Mouse (Mus musculus) activated CD4-positive, CD25-positive, alpha-beta regulatory T cell, adult 4 months (primary cell): ENCODE data around the gene Crocc2. TPM values are rescaled to one million over a fixed set of nuclear protein-coding genes. Genes with fewer than 3 reads are reported as not detected.

Experiments used
- ATAC-seq: one replicate; pipeline ENCODE4 v1.8.0; 2017
- polyA plus RNA-seq, 2 experiments: library from polyadenylated mRNA; unstranded; fragments of 100-300 nt; shearing (Covaris generic); gene quantifications; one replicate each; pipeline ENCODE4 v1.2.1; 2017

The Crocc2 gene
- not detected for polyA plus RNA-seq

DNA sequence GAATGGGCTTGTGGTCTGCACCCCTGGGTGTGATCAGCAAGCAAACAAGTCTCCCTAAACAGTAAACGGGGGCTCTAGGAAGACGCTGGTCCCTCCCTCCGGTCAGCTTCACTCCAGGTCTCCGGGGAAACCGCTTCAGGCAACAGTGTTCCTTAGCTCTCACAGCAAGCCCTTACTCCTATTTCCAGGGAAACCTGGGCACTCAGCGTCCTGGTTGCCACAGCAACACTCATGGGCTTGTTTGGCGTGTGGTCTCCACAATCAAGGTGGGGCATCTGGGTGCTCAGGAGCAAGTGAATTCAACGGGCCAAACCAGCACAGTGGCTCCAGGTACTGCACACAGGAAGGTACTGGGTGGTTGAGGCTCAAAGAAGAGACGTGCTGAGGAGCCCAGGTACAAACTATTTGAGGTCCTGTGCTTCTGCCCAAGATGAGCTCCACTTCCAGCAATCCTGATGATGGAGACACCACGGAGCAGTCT is at the start of gene Crocc2:
Gene Crocc2 (plus strand): TSS at position 431 of the 481 bp plus-strand sequence.
- no peak for ATAC-seq

DNA sequence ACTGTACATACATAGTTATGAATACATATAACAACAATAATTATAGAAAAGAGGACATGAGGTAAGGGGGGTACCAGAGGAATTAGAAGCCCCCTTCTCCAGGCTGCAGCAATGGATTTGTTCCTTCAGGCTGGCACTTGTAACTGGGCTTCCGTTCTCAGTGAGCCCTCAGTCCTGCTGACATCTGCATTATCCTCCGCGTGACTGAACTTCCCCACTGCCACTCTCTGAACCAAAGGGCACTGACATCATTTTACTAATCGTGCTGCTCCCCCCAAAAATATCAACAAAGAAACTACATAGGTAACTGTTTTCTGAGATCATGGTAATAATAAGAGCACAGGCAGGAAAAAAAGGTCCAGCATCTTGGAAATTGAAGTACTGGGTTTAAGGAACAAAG is 49.7 kb upstream of the Crocc2 start:
- ATAC-seq = no peak

DNA sequence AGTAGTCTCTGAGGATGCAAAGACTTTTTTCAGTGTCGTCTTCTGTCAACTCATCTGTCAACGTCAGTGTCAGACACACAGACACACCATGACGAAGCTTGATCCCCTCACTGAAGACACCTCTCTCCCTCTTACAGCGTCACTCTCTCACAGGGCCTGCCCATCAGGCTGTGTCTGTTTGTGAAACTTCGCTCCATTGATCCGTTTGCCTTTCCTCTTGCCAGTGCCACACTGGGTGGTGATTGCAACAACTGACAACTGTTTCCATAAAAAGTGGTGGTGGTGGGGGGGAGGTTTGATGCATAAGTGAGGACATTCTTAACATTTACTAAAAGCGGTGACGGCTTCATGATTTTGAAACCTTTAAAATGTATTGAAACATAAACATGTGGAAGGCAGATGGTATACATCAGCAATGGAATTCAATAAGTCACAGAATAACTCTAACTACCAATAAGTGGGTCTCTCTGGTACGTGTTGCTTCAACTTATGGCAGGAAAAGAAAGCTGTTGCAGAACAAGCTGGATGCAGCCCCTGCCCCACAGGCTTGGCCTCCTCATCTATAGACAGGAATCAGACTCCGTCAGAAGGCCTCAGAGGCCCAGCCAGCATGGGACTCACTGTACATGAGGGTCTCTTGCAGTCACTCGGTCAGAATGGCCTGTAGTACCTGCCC is 45.2 kb upstream of the Crocc2 start:
- ATAC-seq = no peak

DNA sequence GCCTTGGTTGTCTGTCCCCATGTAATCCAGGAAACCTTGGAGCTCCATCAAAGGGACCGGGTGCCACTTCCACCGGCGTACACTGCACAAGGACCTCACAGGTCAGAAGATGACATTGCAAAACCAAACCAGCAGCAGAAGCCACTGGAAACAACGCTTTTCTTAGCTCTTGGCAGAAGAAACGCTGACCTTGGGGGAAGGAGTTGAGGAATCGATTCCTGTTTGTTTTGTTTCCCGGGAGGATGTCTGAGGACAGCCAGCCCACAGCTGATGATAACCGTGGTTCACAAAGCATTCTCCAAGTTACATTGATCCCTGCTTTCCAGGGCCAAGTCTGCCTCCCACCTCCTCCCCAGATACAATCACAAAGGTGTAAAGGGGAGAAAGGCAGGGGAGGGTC is 44.5 kb upstream of the Crocc2 start:
- ATAC-seq = no peak

DNA sequence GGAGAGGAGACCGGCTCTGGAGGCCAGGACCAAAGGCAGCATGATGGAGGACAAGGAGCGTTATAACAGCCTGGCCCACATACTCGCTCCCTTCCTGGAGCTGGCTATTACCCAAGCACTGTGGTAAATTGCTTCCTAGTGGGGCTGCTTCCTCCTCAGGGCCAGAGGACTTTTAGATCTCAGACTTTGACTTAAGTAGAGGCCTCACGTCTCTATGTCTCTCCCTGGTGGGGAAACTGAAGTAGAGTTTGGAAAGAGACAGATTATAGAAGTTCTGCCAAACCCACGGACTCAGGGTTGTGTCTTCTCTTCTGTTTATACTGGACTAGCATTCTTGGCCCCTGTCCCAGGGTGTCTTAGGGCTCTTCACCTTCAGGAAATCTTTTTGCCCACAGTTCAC is 43.3 kb upstream of the Crocc2 start:
- ATAC-seq = no peak

DNA sequence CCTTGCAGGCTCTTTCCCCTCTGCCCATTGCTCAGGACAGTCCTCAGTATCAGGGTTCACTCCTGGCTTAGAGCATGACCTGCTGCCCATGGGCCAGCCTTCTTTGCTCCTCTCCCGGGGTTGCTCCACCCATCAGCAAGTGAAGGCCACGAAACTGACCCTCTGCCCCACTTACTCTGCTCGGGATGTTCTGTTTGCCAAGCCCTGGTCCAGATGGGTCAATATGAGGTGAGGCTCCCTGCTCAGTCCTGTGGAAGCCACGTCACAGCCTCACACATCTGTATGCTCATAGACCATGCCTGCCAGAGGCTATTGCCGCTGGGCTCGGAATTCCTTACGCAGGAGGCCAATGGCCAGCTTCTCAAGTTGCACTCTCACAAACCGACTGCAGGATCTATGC is 40.3 kb upstream of the Crocc2 start:
- ATAC-seq = no peak

DNA sequence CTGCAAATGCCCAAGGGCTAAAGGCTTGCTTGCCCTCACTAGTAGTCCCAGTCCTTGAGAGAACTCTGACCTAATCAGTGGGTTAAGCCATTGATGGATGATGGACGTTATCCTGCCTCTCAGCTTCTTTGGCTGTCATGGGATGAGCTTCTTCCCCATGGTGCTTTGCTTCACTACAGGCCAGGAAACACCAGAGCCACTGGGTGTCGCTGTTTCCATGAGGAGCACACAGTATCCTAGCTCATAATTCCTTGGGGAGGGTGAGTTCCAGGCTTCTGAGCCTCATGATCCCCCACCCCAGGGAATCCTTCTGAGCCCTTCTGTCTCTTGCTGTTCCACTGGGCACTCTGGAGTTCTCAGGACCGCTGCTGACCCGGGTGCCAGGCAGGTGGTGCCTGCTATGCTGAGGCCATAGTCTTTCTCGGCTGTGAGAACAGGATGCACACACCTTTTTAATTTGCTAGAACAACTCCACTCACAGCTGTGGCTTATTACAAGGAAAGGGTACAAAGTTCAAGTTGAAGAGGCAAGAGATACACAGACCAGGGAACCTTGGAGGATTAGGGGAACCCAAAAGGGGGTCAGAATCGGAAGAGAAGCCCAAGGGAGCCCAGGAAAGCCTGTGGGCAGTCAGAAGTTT is 39.7 kb upstream of the Crocc2 start:
- ATAC-seq = no peak

DNA sequence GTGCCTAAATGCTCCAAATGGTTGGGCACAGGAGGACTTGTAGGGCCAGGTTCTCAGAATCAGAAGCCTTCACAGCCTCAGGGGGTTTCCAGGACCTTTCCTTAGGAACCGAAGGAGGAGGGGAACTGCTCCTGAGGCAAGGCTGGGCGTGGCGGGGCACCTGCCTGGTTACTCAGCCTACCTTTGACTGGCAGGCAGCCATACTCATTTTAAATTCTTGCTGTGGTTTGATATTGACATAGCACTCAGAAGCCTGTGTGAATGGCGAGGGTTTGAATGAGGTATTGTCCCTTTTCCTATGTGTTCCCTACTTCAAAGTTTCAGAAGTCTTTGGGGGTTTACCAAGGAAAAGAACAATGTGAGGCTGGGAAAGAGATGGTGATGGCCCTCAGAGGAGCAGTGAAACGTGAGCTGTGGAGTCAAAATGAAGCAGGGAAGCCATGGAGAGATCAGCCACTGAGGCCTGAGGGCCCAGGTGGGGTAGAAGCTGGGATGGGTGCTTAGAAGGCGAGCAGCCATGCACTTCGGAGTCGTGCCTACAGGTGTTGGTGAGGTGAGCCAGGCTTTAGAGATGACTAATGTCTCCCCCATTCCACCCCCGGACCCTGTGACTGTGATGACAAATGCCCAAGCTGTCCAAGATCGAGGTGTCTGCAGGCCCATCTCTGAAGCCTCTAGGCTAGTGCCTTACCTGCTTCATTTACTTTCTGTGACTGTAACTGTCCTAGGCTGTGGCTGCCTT is 38.1 kb upstream of the Crocc2 start:
- no peak for ATAC-seq

DNA sequence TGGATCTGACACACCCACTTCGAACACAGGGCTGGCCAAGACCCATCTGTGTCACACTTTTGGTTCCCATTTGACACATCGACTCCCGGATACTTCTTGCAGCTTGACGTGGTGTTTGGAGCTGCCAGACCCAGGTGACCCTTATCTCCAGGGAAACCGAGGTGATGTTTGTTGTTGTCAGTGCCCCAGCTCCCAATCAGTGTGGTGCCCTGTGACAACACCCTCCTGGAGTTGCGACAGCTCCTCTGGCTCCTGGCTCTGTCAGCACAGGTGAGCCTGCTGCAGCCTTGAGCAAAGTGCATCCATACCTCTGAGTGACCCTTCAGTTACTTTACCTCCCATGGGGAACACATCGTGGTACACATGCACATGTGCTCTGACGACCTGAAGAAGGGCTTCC is 35.8 kb upstream of the Crocc2 start:
- no peak for ATAC-seq

DNA sequence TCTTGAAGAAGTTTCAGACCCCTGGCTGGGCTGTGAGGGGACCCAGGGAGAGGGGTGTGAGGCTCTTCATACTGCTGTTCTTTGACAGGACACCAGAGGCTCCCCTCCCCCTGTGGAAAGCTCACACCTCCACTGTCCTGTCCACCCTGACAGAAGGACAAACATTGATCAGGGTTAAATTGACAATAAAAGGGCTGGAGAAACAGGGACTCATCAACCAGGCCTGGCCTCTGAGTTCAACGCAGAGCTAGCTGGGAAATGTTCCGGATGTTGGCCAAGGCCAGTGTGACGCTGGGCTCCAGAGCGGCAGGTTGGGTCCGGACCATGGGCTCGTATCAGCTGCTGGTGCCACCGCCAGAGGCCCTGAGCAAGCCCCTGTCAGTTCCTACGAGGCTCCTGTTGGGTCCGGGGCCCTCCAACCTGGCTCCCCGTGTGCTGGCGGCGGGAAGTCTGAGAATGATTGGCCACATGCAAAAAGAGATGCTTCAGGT is 33.4 kb upstream of the Crocc2 start, which contains the start of gene Agxt:
Gene Agxt (plus strand): TSS at position 205 of the 491 bp plus-strand sequence.
- ATAC-seq = no peak

DNA sequence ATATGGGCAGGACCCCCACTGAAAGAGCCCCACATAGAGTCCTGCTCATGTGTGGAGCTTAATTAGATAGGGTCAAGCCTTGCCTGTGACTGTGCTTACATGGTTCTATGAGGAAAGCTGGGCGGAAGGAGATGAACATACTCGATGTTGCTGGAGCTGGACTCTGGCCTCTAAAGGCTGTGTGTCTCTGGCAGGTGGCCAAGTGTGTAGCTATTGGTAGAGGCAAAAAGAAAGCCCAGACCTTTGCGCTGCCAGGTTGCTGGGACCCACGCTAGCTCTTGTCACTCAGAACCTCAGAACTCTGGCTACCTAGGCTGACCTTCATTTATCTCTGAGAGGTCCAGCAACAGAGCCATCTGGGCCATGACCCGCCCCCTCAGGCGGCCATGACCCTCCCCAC is 30.0 kb upstream of the Crocc2 start:
- no peak for ATAC-seq

DNA sequence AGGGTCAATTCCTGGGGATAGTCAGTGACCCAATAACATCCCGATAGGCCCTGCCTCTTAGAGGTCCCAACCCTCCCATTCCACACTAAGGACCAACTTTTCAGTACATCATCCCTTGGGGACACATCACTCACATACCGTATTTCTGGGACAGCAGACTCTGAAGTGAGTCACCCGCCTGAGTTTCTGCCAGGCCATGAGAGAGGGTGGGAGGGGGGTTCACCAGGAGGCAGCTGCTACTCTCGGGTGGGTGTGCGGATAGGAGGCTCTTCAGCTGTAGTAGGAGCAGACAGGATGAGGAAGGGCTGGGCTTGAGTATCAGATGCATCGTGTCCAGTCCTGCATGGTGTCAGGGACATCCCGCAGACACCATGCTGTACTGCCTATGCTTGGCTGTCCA is 28.8 kb upstream of the Crocc2 start:
- no peak for ATAC-seq

DNA sequence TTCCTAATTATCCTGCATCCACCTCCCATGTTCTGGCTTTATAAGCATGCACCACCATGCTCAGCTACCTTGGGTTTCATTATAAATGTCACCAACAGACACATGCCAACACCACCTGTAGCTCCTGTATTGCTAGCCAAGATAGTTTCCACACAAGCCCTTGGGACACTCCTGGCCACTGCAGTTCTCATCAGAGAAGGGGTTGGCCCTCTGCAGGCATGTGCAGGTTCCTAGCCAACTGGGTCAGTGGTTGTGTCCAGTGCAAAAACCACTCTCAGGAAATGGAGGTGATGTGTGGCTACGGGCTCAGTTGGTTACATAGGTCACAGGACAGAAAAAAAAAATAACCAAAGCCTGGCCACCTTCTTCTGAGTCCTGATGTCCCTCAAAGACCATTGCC is 25.7 kb upstream of the Crocc2 start:
- ATAC-seq = no peak

DNA sequence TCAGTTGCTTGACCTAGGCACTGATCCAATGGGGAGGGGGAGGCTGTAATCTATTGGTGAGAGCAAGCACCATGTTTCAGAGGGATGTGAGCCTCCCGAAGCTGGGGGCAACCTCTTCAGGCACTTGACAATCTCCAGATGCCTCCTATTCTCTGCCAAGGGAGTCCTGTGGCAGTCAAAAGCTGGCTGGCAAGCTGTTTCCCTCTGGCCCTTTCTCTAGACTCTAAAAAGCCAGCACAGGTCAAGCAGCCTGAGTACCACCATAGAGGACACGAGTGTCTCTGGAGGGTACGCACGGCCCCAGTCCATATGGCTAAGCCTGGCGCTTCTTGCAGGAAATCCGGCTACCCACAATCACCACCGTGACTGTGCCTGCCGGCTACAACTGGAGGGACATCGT is 24.3 kb upstream of the Crocc2 start:
- no peak for ATAC-seq

DNA sequence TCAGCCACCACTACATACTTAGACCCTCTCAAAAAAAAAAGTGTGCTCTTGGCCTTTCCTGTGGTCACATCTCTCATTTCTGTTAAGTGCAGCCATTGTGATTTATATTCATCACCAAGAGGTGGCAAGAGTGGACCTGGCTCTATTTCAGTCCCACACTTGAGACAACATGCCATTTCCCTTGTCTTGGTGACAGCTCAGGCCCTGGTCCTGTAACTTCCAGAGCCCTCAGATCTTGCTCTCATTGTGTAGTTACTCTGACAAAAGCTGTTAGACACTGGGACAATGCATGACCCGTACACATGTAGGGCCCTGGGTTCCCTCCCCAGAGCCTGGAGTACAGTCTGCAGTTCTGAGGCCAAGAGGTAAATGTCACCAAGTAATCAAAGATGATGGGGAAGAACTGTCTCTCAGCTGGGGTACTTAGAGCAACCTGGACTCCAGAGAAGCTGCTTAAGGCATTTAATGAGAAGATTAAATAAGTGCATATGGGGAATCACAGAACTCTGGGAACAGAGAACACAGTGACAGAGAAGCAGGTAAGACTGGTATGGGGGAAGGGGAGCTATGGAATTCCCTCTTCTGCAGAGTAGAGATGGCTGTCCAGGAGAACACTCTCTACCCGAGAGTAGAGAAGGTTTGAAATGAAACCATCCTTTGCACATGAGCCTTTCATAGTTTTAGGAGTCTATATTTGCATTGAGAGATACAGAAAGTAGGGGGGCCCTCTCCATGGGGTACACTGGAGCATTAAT is 17.4 kb upstream of the Crocc2 start:
- no peak for ATAC-seq

DNA sequence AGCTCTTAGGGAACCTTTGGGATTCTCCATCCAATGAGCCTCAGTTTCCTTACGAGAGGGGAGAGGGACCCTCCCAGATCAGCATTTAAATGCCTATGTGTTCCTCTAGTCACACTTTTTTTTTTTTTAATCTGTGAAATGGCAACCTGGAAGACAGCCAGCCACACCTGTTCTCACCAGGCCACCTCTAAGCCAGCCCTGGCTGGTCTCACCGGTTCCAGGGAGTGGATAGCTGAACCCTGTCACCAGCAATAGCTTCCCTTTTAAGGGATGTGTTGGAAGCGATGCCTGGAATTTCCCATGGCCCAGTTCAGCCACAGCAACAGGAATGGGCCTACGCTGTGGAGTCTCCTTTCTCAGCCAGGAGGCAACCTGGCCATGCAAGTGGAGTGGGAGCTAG is 11.0 kb upstream of the Crocc2 start:
- no peak for ATAC-seq

DNA sequence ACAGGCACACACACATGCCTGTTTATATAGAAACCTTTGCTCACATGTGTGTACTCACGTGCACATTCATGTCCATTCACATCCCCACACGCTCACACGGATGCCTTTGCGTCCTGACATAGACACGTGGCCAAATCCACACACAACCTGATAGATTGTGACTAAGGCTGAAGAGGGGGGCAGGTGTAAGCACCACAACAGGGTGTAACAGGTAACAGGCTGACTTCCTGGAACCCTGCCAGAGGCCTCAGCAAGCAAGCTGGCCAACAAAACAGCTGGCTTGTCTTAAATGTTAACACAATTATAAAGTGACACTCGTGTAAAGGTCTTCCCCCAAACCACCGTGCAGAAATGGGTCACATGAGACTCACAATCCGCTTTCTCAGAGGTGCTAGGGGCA is 9.6 kb upstream of the Crocc2 start:
- no peak for ATAC-seq

DNA sequence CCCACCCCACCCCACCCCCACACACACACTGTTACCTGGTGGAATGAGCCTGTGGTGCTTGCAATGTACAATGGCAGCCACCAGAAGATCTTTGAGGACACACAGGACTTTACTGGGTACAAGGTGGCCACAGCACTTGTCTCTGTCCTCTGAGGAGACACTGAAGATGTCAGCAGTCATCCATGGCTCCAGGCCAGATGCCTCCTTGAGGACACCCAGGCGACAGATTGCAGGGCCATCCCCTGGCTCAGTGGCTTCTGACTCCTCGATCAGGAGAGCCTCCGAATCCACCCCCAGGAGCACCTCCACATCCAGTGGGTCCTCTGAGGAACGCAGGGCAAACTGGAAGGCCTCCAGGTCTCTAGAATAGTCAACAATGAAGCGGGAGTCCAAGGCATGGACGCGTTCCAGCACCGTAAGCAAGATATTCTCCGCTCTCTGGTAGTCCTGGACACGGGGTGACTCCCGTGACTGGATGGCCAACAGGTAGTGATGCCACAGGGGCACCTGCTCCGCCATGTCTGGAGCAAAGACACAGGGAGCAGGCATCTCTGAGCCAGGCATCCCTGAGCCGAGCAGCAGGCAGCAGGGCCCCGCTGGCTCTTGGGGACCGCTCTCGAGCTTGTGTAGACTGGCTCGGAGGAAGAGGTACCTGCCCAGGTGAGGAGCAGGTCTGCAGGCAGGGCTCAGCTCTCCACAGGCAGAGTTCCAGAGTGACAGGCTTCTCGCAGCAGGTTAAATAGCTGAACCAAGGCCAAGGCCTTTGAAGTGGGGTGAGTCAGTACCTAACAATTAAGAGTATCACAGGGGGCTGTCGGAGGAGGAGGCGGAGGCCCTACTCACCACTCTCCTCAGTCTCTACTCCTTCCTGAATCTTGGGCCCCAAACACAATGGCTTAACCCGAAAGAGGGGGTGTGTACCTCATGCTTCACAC is 8.7 kb upstream of the Crocc2 start:
- no peak for ATAC-seq

DNA sequence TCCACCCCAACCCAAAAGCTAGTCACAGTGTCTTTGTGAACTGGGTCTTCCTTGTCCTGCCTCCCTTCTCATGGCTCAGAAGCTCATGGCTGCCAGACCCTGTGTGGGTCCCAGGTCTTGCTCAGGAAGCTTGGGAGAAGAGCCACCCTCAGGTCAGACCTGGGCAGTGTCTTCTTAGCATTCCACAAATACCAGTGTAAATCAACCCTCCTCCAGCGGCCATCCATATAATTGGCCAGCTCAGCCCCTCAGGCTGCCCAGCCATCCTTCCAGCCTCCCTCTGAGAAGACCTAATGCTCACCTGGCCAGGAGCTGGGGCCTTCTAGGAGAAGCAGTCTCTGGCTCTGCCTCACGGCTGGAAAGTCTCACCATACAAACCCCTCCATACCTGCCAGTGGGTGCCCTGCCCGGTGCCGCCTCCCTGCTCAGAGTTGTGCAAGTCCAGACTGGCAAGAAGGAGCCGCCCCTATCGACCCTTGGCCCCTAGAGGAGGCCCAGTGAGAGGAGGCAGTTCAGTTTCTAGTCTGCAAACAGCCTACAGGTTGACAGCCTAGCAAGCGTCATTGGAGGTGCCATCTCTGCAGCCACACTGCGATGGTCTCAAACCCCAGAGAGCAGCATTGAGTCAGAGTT is 7.9 kb upstream of the Crocc2 start, which contains the start of gene 2310007B03Rik:
Gene 2310007B03Rik (minus strand): TSS at position 448 of the 633 bp plus-strand sequence.
- ATAC-seq = no peak

DNA sequence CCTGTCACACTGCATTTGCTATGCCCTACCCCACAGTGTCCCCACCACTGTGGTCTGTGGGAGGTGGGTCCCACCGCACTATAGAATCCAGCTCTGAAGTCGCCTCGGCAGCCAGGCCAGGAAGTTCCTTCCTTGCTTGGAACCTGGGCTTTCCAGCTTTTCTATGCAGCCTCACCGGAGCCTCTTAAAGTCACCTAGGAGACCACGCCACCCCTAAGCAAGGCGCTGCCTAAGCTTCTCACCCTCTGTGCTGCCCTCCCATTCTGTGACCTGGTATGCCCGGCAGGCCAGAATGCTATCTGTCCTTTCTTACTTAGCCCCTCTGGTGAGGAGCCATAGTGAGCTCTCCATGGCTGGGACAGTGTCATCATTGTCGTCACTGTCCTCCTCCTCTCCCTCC is 7.2 kb upstream of the Crocc2 start:
- ATAC-seq = no peak

DNA sequence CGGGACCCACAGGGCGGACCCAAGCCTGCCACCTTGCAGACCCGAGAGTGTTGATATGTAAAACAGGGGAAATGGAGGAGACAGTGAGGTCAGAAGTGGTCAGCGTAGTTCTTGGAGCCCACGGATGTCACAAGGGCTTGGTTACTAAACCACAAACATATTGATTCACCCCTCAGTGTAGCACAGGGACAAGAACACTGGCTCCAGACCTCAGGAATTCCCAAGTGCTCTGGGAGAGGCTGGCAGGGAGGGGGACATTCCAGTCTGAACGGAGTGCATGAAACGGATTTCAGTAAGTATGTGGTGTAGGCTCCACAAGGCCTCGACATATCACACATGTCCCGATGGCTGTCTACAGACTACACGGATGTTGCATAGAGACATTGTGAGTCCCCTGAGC is 6.6 kb upstream of the Crocc2 start:
- no peak for ATAC-seq
